Mouse (Mus musculus) heart, embryonic 16.5 days (tissue): ENCODE results near the gene Atf6b. TPM values are rescaled to one million over a fixed set of nuclear protein-coding genes. Genes with fewer than 3 reads are reported as not detected.

Source experiments
- ATAC-seq: fragments of 200-750 bp; cut with Nextera tagmentation; replicated peaks from 2 replicates; pipeline ENCODE4 v1.8.0; 2017; ENCODE audit warnings: moderate number of reproducible peaks; ENCODE audit not compliant: insufficient read depth, low FRiP score; ENCODE audit errors: extremely low read depth
- H3K27ac ChIP-seq: fragments of 300-500 bp; sonication (generic); 2 replicates; pipeline ENCODE4 v1.5.1; 2014; ENCODE audit warnings: mild to moderate bottlenecking, low read length, control low read depth, moderate library complexity
- H3K27me3 ChIP-seq: fragments of 300-500 bp; sonication (generic); 2 replicates; pipeline ENCODE4 v1.6.1; 2014; ENCODE audit warnings: low read length, mixed read lengths; ENCODE audit not compliant: control insufficient read depth, insufficient read depth
- H3K36me3 ChIP-seq: fragments of 300-500 bp; sonication (generic); 2 replicates; pipeline ENCODE4 v1.6.1; 2014; ENCODE audit not compliant: control insufficient read depth, insufficient read depth
- H3K4me1 ChIP-seq: fragments of 300-500 bp; sonication (generic); 2 replicates; pipeline ENCODE4 v1.6.1; 2014; ENCODE audit warnings: low read length, mixed read lengths; ENCODE audit not compliant: control insufficient read depth, insufficient read depth
- H3K4me2 ChIP-seq: fragments of 300-500 bp; sonication (generic); 2 replicates; pipeline ENCODE4 v1.6.1; 2014; ENCODE audit warnings: low read depth, mild to moderate bottlenecking, control low read depth, low read length
- H3K4me3 ChIP-seq: fragments of 300-500 bp; sonication (generic); 2 replicates; pipeline ENCODE4 v1.5.1; 2014; ENCODE audit warnings: mild to moderate bottlenecking, control low read depth, low read length
- H3K9ac ChIP-seq: fragments of 300-500 bp; sonication (generic); 2 replicates; pipeline ENCODE4 v1.6.1; 2014; ENCODE audit warnings: low read length, control low read depth
- H3K9me3 ChIP-seq: fragments of 300-500 bp; sonication (generic); replicated peaks from 2 replicates; pipeline ENCODE4 v1.6.1; 2016; ENCODE audit warnings: low read length; ENCODE audit not compliant: control insufficient read depth
- WGBS: fragments of 180-500 bp; shearing (Covaris S2); extraction: QIAGEN DNeasy Blood & Tissue Kit; methylation state at CpG from one replicate; pipeline ENCODE4 v1.1.7; 2014; 5-methylcytosine and 5-hydroxymethylcytosine counted together
- polyA plus RNA-seq: library from polyadenylated mRNA; unstranded; fragments of >200 nt; fragmentation: Nextera tagmentation; extraction: Ambion mirVana; gene quantifications from 2 replicates; pipeline ENCODE4 v1.2.1, GENCODE M21; 2015

Gene Atf6b
- polyA plus RNA-seq, 1 experiment from 2014 or later: 45.7 TPM

DNA sequence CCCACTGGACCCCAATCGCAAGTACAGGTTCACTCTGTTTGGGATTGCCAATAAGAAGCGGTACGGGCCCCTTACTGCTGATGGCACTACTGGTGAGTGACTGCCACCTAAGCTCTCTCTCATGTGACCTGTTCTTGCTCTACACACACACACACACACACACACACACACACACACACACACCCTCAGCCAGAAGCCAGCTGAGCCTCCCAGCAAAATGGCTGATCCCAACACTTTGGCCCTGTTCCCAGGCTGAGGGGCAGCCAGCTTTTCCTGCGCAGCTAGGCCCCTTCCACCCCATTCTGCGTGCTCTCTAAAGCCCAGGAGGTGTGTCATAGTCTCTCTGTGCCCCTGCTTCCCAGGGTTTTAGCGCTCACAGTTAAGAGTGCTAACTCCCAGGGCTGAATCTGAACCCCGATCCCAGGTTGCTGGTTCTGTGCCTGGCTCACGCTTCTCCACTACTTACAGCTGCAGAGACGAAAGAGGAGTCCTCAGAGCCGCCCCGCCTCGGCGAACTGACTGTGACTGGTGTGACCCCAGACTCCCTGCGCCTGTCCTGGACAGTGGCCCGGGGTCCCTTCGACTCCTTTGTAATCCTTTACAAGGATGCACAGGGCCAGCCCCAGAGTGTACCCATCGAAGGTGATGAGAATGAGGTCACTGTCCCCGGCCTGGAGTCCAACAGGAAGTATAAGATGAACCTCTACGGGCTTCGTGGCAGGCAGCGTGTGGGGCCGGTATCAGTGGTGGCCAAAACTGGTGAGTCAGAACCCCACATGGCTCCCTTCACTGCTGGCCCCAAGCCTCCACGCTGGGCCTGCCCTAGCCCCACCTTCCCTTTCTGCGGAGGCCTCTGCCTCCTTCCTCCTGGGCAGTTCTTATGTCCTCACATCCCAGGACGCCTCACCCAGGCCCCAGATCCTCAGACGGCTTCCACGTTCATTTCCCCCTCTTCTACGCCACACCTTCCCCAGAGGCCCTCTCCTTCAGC is 38.5 kb downstream of the Atf6b start:
- Histone ChIP-seq H3K9ac (0 out of 2 replicates have a peak overlapping the region, but pooled peaks have one; percentile 15), H3K27ac (peak overlapping the region; percentile 62), H3K4me1 (peaks cover 34% of the 10 kb centered on the region), H3K36me3 (no peaks in the 10 kb centered on the region), H3K4me3 (no peak overlapping the region), H3K9me3 (0 out of 2 replicates have a peak, but pooled peaks cover 4% of the 10 kb centered on the region), H3K4me2 (no peak overlapping the region), H3K27me3 (no peaks in the 10 kb centered on the region)
- peak; percentile 61 for ATAC-seq
- 66% methylated on average over 28 of the region's 28 CpGs for WGBS

DNA sequence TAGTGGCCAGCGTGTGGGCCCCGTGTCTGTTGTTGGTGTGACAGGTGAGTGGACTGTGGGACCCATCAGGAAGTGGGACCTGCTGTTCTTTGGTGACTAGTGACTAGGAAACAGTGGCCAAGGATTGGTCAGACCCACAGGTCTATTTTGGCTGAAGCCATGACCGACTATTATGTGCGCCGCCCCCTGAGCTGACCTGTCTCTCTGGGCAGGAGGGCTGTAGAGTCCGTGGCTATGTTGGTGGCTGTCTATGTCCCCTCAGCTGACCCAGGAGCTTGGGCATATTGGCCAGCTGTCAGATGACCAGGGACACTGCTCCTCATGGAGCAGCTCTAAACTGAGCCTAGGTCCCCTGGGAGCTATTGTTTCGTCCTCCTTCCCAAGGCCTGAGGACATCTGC is 41.9 kb downstream of the Atf6b start:
- WGBS: 88% methylated on average over 7 of the region's 7 CpGs
- no peak overlapping the region for H3K27ac ChIP-seq
- ATAC-seq: no peak
- no peak overlapping the region for H3K4me2 ChIP-seq
- no peak overlapping the region for H3K9ac ChIP-seq
- H3K9me3 ChIP-seq: 0 out of 2 replicates have a peak, but pooled peaks cover 4% of the 10 kb centered on the region
- no peak overlapping the region for H3K4me3 ChIP-seq
- no peaks in the 10 kb centered on the region for H3K36me3 ChIP-seq
- peaks cover 20% of the 10 kb centered on the region for H3K4me1 ChIP-seq
- no peaks in the 10 kb centered on the region for H3K27me3 ChIP-seq

DNA sequence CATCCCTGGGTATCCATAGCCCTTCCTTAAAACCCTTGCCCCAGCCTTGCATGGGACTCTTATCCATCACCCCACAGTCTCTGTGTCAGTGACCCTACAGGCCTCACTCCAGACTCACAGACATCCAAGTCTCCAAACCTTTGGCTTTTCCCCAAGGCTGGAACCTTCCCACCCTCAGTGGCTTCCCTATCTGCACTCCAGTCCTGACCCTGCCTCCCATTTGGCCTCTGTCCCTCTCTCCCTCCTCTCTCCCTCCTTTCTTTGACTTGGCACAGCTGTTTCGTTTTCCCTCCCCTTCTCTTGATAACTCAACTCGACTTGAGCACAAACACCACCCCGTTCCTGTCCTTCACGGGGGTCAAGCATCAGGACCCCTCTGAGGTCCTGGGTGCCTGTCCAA is 43.5 kb downstream of the Atf6b start:
- 38% methylated on average over 4 of the region's 4 CpGs for WGBS
- H3K4me3 ChIP-seq: no peak overlapping the region
- H3K36me3 ChIP-seq: no peaks in the 10 kb centered on the region
- peaks cover 5% of the 10 kb centered on the region for H3K4me1 ChIP-seq
- H3K9ac ChIP-seq: no peak overlapping the region
- H3K9me3 ChIP-seq: 0 out of 2 replicates have a peak, but pooled peaks cover 4% of the 10 kb centered on the region
- no peak overlapping the region for H3K27ac ChIP-seq
- ATAC-seq: no peak
- H3K4me2 ChIP-seq: no peak overlapping the region
- H3K27me3 ChIP-seq: no peaks in the 10 kb centered on the region

DNA sequence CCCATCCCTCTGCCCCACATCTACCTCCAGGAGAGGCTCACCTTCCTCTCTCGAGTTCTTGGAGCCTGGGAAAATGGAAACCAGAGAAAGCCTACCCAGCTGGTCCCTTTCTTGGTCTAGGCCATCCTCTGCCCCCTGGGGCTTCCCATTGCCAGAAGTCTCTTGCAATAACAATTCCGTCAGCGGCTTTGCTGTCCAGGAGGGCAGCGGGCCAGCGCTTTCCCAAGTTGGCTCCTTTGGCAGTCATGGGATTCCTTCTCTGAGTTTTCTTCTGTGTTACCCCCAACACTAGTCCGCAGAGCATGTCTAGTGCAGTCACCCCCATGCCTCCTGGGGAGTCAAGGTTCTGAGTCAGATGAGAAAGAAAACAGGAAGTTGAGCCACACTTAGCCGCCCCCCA is 46.0 kb downstream of the Atf6b start:
- WGBS: 50% methylated on average over 7 of the region's 7 CpGs
- Histone ChIP-seq H3K27ac (peak overlapping the region; percentile 35; the same call in 1 of the 2 replicates), H3K4me3 (no peak overlapping the region)

DNA sequence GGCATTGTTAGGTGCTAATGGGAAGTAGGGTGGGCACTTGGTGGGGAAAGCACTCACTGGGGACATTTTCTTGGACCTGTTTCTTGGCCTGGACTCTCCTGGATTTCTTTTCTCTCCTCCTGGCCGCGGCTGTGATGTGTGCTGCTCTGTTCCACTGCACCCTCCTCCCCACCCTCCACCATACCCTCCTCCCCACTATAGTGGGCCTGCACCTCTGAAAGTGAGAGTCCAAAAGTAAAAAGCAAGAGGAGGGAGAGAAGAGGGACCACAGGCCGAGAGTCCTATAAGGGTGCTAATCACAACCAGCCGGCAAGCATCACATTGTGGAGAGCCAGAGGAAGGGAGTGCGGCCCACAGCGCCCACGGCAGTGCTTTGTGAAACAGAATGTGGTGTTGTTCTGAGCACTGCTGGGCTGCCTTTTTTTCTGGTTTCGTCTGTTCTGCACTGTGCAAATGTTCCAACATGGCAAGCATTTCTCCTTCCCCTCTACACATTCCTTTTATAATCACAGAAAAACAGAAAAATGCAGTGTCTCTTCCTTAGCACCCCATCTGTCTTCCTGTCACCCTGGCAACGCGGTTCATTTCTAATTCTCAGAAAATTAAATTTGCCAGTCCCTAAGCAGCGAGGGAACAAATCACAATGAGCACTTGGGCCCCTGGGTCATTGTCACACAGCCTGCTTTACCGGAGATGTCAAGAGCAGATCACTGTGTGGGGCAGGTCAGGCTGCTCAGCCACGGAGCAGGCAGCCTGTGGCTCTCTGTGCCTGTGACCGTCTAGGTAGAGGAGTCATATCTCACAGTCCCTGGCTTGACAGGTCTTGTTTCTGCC is 52.8 kb downstream of the Atf6b start:
- no peak overlapping the region for H3K4me2 ChIP-seq
- no peak overlapping the region for H3K4me3 ChIP-seq
- no peak for ATAC-seq
- H3K9me3 ChIP-seq: no peaks in the 10 kb centered on the region
- no peak overlapping the region for H3K9ac ChIP-seq
- H3K4me1 ChIP-seq: no peaks in the 10 kb centered on the region
- H3K27me3 ChIP-seq: 0 out of 2 replicates have a peak, but pooled peaks cover 2% of the 10 kb centered on the region
- WGBS: 47% methylated on average over 14 of the region's 14 CpGs
- no peak overlapping the region for H3K27ac ChIP-seq
- H3K36me3 ChIP-seq: no peaks in the 10 kb centered on the region

More for the DNA sequence above, 46.0 kb downstream of the Atf6b start:
- H3K36me3 ChIP-seq: no peaks in the 10 kb centered on the region
- H3K4me2 ChIP-seq: no peak overlapping the region
- H3K4me1 ChIP-seq: 0 out of 2 replicates have a peak, but pooled peaks cover 4% of the 10 kb centered on the region
- no peak for ATAC-seq
- 0 out of 2 replicates have a peak, but pooled peaks cover 4% of the 10 kb centered on the region for H3K9me3 ChIP-seq
- H3K27me3 ChIP-seq: no peaks in the 10 kb centered on the region
- no peak overlapping the region for H3K9ac ChIP-seq

DNA sequence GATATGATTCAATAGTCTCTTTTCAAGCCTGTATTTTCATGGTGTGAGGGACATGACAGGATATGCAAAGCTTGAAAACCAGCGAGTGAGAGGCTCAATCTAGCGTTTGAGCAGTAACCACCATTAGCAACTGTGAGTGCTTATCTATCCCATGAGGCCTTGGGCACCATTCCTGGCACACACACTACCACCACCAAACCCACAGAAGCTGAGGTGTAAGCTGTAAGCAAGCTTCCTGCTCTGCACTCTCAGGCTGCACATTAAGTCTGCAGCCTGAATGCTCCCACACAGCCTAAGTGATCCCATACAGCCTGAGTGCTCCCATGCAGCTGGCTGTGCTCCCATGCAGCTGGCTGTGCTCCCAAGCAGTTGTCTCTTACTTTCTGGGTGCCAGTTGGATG is 53.7 kb downstream of the Atf6b start:
- no peak overlapping the region for H3K4me2 ChIP-seq
- 35% methylated on average over 2 of the region's 2 CpGs for WGBS
- no peak overlapping the region for H3K9ac ChIP-seq
- H3K4me1 ChIP-seq: no peaks in the 10 kb centered on the region
- no peaks in the 10 kb centered on the region for H3K9me3 ChIP-seq
- ATAC-seq: no peak
- no peaks in the 10 kb centered on the region for H3K36me3 ChIP-seq
- no peak overlapping the region for H3K4me3 ChIP-seq
- 0 out of 2 replicates have a peak, but pooled peaks cover 2% of the 10 kb centered on the region for H3K27me3 ChIP-seq
- no peak overlapping the region for H3K27ac ChIP-seq

Other genes with a start within 250 kb of the Atf6b start
- gene BC051142, start 248.3 kb upstream of the Atf6b start, polyA plus RNA-seq: not detected in 2 replicates
- 0.08 TPM in 1 of 2 replicates, not detected in the other for gene Btnl4, start 169.8 kb upstream of the Atf6b start, polyA plus RNA-seq
- 0.26 TPM in 1 of 2 replicates, not detected in the other for gene Btnl6, start 129.8 kb upstream of the Atf6b start, polyA plus RNA-seq
- 4.8 and 9.0 TPM in 2 replicates for gene Notch4, start 82.9 kb upstream of the Atf6b start, polyA plus RNA-seq
- 11.3 and 18.5 TPM in 2 replicates for gene Gpsm3, start 57.3 kb upstream of the Atf6b start, polyA plus RNA-seq
- 4.8 and 5.4 TPM in 2 replicates for gene Pbx2, start 55.9 kb upstream of the Atf6b start, polyA plus RNA-seq
- gene Ager, start 49.3 kb upstream of the Atf6b start, polyA plus RNA-seq: 4.7 and 34.7 TPM in 2 replicates
- 113 and 114 TPM in 2 replicates for gene Rnf5, start 43.5 kb upstream of the Atf6b start, polyA plus RNA-seq
- gene Agpat1, start 42.9 kb upstream of the Atf6b start, polyA plus RNA-seq: 47.9 and 53.5 TPM in 2 replicates
- gene Egfl8, start 31.2 kb upstream of the Atf6b start, polyA plus RNA-seq: 1.8 and 2.0 TPM in 2 replicates
- gene Ppt2, start 18.6 kb upstream of the Atf6b start, polyA plus RNA-seq: 26.7 and 27.3 TPM in 2 replicates
- gene Prrt1, start 17.6 kb upstream of the Atf6b start, polyA plus RNA-seq: 0.64 and 2.1 TPM in 2 replicates
- gene Fkbpl, start 2.4 kb upstream of the Atf6b start, polyA plus RNA-seq: 11.7 and 12.3 TPM in 2 replicates
- gene Tnxb, start 23.4 kb downstream of the Atf6b start, polyA plus RNA-seq: 2.5 and 2.8 TPM in 2 replicates
- gene C4b, start 96.7 kb downstream of the Atf6b start, polyA plus RNA-seq: 0.25 and 0.34 TPM in 2 replicates
- not detected in 2 replicates for gene Cyp21a1, start 157.4 kb downstream of the Atf6b start, polyA plus RNA-seq
- 17.1 and 24.4 TPM in 2 replicates for gene Stk19, start 189.8 kb downstream of the Atf6b start, polyA plus RNA-seq
- gene Dxo, start 189.9 kb downstream of the Atf6b start, polyA plus RNA-seq: 37.7 and 38.6 TPM in 2 replicates
- 32.9 and 33.9 TPM in 2 replicates for gene Skiv2l, start 203.1 kb downstream of the Atf6b start, polyA plus RNA-seq
- gene Nelfe, start 203.2 kb downstream of the Atf6b start, polyA plus RNA-seq: 57.5 and 64.3 TPM in 2 replicates
- 1.7 and 2.5 TPM in 2 replicates for gene Cfb, start 215.4 kb downstream of the Atf6b start, polyA plus RNA-seq
- 1.4 and 1.5 TPM in 2 replicates for gene Zbtb12, start 232.3 kb downstream of the Atf6b start, polyA plus RNA-seq
- not detected in 2 replicates for gene Gm20547, start 234.9 kb downstream of the Atf6b start, polyA plus RNA-seq